Mouse (Mus musculus): ENCODE data around the gene Aldh18a1.

DNA sequence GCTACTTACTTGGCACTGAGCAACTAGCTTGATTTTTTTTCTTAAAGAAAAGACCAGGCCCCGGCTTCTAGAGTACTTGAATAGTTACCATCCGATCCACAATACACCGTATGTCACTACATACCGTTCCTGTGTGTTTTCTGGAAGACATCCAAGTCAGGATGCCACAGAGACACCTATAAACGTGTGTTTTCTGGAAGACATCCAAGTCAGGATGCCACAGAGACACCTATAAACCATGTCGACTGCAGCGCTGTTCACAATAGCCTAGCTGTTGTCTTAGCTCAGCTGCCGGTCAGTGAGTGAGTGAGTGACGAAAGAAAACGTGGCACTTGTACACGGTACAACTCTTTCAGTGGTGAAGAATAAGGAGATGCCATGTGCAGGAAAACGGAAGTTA lies 37.7 kb upstream of the Aldh18a1 start:
- no peak for TF ChIP-seq CHD1 (IDR thresholded peaks at IDR 0.05; ENCODE audit: low read depth, low read length)
- TF ChIP-seq CTCF (conservative IDR thresholded peaks at IDR 0.05 in 1 of 2, IDR thresholded peaks at IDR 0.05 in 1 of 2; ENCODE audit: low read depth in 2 of 2, low read length in 2 of 2): no peak
- TF ChIP-seq SIN3A (IDR thresholded peaks at IDR 0.05; ENCODE audit: low read length): no peak
- no peak for TF ChIP-seq EP300 (IDR thresholded peaks at IDR 0.05; ENCODE audit: low read length)
- no peak for TF ChIP-seq PAX5 (IDR thresholded peaks at IDR 0.05; ENCODE audit: low read length)
- TF ChIP-seq GABPA (IDR thresholded peaks at IDR 0.05; ENCODE audit: insufficient replicate concordance, low read depth, low read length): no peak
- no peak for TF ChIP-seq USF2 (conservative IDR thresholded peaks at IDR 0.05; ENCODE audit: low read depth, low read length)
- no peak for TF ChIP-seq SMC3 (IDR thresholded peaks at IDR 0.05; ENCODE audit: low read depth, low read length)
- TF ChIP-seq E2F4 (IDR thresholded peaks at IDR 0.05; ENCODE audit: insufficient replicate concordance, low read depth, low read length): no peak
- no peak for TF ChIP-seq POLR2A (IDR thresholded peaks at IDR 0.05; ENCODE audit: low read depth, low read length)
- TF ChIP-seq MAX (IDR thresholded peaks at IDR 0.05; ENCODE audit: low read length): no peak
- TF ChIP-seq HCFC1 (IDR thresholded peaks at IDR 0.05; ENCODE audit: low read depth, low read length): no peak
- TF ChIP-seq POLR2AphosphoS2 (IDR thresholded peaks at IDR 0.05; ENCODE audit: low read depth, low read length): no peak
- no peak for TF ChIP-seq CHD2 (IDR thresholded peaks at IDR 0.05; ENCODE audit: low read length)

All from CH12.LX (cell line).